Mouse (Mus musculus) intestine, embryonic 14.5 days (tissue): ENCODE results near the gene Atp8a2. TPM values are rescaled to one million over a fixed set of nuclear protein-coding genes. Genes with fewer than 3 reads are reported as not detected.
"Not testable (repeated sequence)": the region's sequence is repeated elsewhere in the genome, so short reads cannot be mapped to it uniquely, and the experiment has no call there.

Experiments used
- ATAC-seq: fragments of 200-750 bp; cut with Nextera tagmentation; replicated peaks from 2 replicates; pipeline ENCODE4 v1.8.0; 2017; ENCODE audit warnings: low read depth, moderate number of reproducible peaks, moderate TSS enrichment, moderate library complexity; ENCODE audit not compliant: low FRiP score, low TSS enrichment
- DNase-seq: peaks from one replicate; pipeline ENCODE4 v3.0.0-alpha.2; 2018; ENCODE audit warnings: low spot score
- H3K27ac ChIP-seq: fragments of 300-500 bp; sonication (generic); 2 replicates; pipeline ENCODE4 v1.5.1; 2014; ENCODE audit warnings: low read depth, mild to moderate bottlenecking, control low read depth
- H3K27me3 ChIP-seq: fragments of 300-500 bp; sonication (generic); replicated peaks from 2 replicates; pipeline ENCODE4 v1.6.1; 2014; ENCODE audit warnings: low read length, control low read depth; ENCODE audit not compliant: control insufficient read depth, insufficient read depth
- H3K36me3 ChIP-seq: fragments of 300-500 bp; sonication (generic); 2 replicates; pipeline ENCODE4 v1.6.1; 2014; ENCODE audit warnings: low read length, control low read depth; ENCODE audit not compliant: control insufficient read depth, insufficient read depth
- H3K4me1 ChIP-seq: fragments of 300-500 bp; sonication (generic); replicated peaks from 2 replicates; pipeline ENCODE4 v1.6.1; 2014; ENCODE audit warnings: low read length, control low read depth, mixed read lengths; ENCODE audit not compliant: control insufficient read depth, insufficient read depth
- H3K4me2 ChIP-seq: fragments of 300-500 bp; sonication (generic); 2 replicates; pipeline ENCODE4 v1.6.1; 2014; ENCODE audit warnings: low read length
- H3K4me3 ChIP-seq: fragments of 300-500 bp; sonication (generic); 2 replicates; pipeline ENCODE4 v1.5.1; 2014; ENCODE audit warnings: low read depth, low read length, control low read depth, mixed read lengths
- H3K9ac ChIP-seq: fragments of 300-500 bp; sonication (generic); 2 replicates; pipeline ENCODE4 v1.6.1; 2014; ENCODE audit warnings: mild to moderate bottlenecking, low read length
- H3K9me3 ChIP-seq: fragments of 300-500 bp; sonication (generic); 2 replicates; pipeline ENCODE4 v1.6.1; 2016; ENCODE audit warnings: low read length, control low read depth; ENCODE audit not compliant: control insufficient read depth
- WGBS: fragments of 180-500 bp; shearing (Covaris S2); extraction: QIAGEN DNeasy Blood & Tissue Kit; methylation state at CpG from one replicate; pipeline ENCODE4 v1.1.7; 2014; 5-methylcytosine and 5-hydroxymethylcytosine counted together
- polyA plus RNA-seq: library from polyadenylated mRNA; unstranded; fragments of >200 nt; fragmentation: Nextera tagmentation; extraction: Ambion mirVana; gene quantifications from 2 replicates; pipeline ENCODE4 v1.2.1, GENCODE M21; 2014

The Atp8a2 gene
- polyA plus RNA-seq, 1 experiment from 2014 or later = 9.0 TPM

DNA sequence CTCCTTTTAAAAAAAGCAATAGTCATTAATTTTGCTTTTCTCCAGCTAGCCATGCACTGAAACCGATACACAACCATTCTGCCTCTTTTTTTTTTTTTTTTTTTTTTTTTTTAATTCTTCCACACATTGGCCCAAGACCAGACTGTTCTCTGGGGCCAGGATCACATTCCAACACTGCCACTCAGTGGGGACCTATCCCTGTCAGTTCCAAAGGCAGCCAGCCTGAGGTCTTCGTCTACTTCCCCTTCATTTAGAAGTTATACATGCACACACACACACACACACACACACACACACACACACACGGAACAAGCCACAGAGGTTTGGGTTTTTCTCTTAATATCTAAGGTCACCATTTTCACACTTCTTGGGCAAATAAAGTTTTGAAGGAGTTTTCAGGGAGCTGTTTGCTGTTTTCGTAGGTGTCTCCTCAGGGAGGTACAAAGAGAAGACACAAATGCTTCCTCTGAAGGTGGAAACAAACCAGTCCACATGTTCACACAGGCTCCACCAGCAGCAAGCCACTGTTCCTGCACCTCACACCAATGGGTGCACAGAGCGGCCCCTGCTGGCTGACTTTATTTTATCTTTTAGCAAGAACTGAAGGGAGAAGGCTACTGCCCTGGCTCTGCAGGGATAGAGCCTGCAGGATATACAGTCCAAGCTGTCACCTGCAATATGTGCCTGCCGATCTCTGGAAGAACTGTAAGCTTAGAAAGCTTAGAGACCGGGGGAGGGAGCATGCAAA is 253.9 kb downstream of the Atp8a2 start:
- Histone ChIP-seq H3K27ac (no peak overlapping the region), H3K4me1 (no peaks in the 10 kb centered on the region; the same call in 1 of the 2 replicates), H3K36me3 (no peaks in the 10 kb centered on the region), H3K4me2 (peak overlapping the region; percentile 25; the same call in 1 of the 2 replicates), H3K9me3 (no peaks in the 10 kb centered on the region), H3K27me3 (no peaks in the 10 kb centered on the region), H3K9ac (no peak overlapping the region), H3K4me3 (no peak overlapping the region)
- WGBS = 21% methylated on average over 7 of the region's 7 CpGs
- peak; percentile 91 for DNase-seq
- peak; percentile 89 for ATAC-seq

DNA sequence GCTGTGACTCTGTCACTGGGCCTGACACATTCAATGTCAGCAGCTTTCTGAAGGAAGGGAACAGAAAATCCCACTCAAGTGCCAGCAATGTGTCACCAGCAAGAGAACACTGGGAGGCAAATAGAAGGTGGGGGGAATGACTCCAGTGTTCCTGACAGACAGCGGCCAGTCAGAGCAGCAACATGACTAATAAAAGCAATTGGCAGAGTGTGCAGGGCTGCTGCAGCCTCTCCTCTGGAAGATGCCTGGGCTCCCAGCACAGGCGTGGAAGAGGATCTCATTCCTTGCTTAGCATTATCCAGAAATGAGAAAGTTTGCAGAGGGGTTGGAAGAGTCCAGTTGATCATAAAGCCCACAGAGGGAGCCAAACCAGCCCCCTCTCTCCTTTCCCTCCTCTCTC is 254.8 kb downstream of the Atp8a2 start:
- Histone ChIP-seq H3K9me3 (no peaks in the 10 kb centered on the region), H3K4me3 (no peak overlapping the region), H3K36me3 (no peaks in the 10 kb centered on the region), H3K4me1 (no peaks in the 10 kb centered on the region; the same call in 1 of the 2 replicates), H3K9ac (no peak overlapping the region), H3K27ac (no peak overlapping the region), H3K4me2 (no peak overlapping the region), H3K27me3 (no peaks in the 10 kb centered on the region)
- 44% methylated on average over 2 of the region's 2 CpGs for WGBS
- ATAC-seq (no peak), DNase-seq (no peak)

DNA sequence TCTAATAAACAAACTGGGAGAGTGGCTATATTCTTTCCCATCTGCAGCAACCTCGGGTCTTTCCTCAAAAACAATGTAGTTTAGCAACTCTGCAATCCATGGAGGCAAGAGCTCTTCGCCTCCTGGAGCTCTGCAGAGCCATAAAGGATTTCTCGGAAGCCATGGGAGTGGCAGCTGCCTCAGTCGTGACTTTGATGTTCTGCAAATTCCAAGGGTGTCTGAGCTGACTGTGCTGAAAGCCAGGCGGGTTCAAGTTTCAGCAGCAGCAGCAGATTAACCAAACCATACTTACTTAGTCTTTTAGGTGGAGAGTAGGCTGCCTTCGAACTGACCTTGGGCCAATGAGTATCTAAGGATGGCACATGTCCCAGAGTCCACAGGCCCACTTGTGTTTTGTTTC is 264.6 kb downstream of the Atp8a2 start:
- H3K27ac ChIP-seq = no peak overlapping the region
- 31% methylated on average over 6 of the region's 6 CpGs for WGBS
- H3K27me3 ChIP-seq = no peaks in the 10 kb centered on the region
- DNase-seq (no peak), ATAC-seq (no peak)
- H3K9ac ChIP-seq = no peak overlapping the region
- no peak overlapping the region for H3K4me3 ChIP-seq
- H3K4me2 ChIP-seq = no peak overlapping the region
- no peaks in the 10 kb centered on the region for H3K4me1 ChIP-seq
- H3K36me3 ChIP-seq = no peaks in the 10 kb centered on the region
- H3K9me3 ChIP-seq = no peaks in the 10 kb centered on the region

DNA sequence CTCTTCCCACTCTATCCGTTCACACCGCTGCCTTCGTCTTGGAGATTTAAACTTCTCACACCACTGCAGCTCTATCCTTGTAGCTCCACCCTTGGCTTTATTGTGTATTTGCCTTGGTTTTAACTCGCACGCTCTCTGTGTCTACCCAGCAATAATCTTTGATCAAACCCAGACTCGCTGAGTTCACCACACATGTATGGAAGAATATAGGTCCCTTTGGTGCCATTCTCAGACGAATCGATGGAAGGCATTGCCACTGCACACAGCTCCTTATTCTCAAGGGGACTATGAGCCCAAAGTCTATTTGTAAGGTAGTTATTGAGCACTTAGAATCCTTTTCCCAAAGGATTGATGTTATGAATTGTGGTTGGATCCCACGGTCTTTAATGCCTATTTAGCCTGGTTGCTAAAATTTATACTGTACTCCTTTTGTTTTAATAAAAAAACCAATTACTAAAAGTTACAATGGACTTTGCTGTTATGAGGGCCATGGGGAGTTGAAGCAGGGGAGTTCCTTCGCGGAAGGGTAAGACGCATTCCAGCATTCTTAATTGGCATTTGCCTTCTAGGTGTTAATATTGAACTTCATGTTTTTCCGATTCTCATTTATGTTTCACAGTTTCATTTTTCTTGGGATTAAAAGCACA is 265.4 kb downstream of the Atp8a2 start:
- Histone ChIP-seq H3K9ac (no peak overlapping the region), H3K27ac (no peak overlapping the region), H3K4me2 (no peak overlapping the region), H3K9me3 (no peaks in the 10 kb centered on the region), H3K27me3 (no peaks in the 10 kb centered on the region), H3K36me3 (no peaks in the 10 kb centered on the region), H3K4me1 (no peaks in the 10 kb centered on the region), H3K4me3 (no peak overlapping the region)
- WGBS = 87% methylated on average over 13 of the region's 13 CpGs
- no peak for ATAC-seq
- DNase-seq = no peak

DNA sequence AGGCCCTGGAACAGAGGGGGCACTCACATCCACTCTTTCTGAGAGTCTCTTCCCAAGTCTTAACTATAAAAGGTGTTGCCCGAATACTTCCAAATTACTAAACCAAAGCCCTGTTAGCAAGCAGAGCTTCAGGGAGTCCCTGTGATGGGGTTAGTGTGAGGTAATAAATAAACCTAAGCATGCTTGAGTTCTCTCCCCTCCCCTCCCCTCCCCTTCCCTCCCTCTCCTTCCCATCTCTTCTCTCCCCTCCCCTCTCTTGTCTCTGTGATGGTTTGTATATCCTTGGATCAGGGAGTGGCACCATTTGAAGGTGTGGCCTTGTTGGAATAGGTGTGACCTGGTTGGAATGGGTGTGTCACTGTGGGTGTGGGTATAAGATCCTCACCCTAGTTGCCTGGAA is 267.8 kb downstream of the Atp8a2 start:
- 79% methylated on average over 1 of the region's 1 CpGs for WGBS
- H3K36me3 ChIP-seq, H3K4me3 ChIP-seq, ATAC-seq, H3K27me3 ChIP-seq, H3K4me1 ChIP-seq, H3K27ac ChIP-seq, H3K9me3 ChIP-seq, H3K9ac ChIP-seq, DNase-seq, H3K4me2 ChIP-seq: not testable (repeated sequence)

DNA sequence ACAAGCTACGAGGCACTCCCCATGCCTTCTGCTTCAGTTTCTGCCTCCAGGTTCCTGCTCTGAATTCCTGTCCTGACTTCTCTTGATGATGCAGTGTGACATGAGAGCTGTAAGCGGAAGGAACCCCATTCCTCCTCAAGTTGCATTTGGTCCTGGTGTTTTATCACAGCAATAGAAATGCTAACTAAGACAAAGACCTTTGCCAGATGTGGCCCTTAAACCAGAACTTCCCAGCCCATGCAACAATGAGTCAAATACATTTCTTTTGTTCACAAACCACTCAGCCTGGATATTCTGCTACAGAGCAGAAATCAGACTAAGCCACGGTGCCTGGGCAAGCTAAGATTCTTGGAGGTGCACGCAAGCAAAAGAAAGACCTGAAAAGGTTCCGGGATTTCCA is 268.2 kb downstream of the Atp8a2 start:
- no peaks in the 10 kb centered on the region for H3K36me3 ChIP-seq
- ATAC-seq = no peak
- DNase-seq = peak; percentile 31
- H3K9ac ChIP-seq = no peak overlapping the region
- no peaks in the 10 kb centered on the region for H3K4me1 ChIP-seq
- H3K4me2 ChIP-seq = no peak overlapping the region
- H3K4me3 ChIP-seq = no peak overlapping the region
- no peak overlapping the region for H3K27ac ChIP-seq
- WGBS = 84% methylated on average over 5 of the region's 5 CpGs
- no peaks in the 10 kb centered on the region for H3K27me3 ChIP-seq
- H3K9me3 ChIP-seq = no peaks in the 10 kb centered on the region

DNA sequence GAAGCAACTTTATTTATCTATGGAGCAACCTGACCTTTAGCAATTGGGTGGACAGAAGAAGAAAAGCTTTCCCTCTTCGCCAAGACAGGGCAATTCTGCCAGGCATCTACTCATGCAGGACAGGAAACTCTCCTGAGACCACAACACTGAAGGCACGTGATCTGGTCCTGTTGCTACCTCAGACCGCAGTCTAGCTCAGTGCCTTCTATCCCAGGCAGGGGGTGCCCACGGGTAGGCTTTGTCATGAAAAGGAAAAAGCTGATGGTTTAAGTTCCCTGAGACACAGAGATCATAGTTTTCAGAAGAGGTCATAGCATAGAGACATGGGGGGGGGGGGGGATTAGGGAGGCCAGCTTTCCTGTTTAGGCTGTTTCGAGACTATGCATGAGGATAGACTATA is 269.2 kb downstream of the Atp8a2 start:
- Histone ChIP-seq H3K27ac (no peak overlapping the region), H3K36me3 (no peaks in the 10 kb centered on the region), H3K4me1 (no peaks in the 10 kb centered on the region), H3K27me3 (no peaks in the 10 kb centered on the region), H3K4me2 (no peak overlapping the region), H3K9ac (no peak overlapping the region), H3K9me3 (no peaks in the 10 kb centered on the region), H3K4me3 (no peak overlapping the region)
- WGBS = 79% methylated on average over 5 of the region's 5 CpGs
- ATAC-seq (no peak), DNase-seq (peak; percentile 23)

DNA sequence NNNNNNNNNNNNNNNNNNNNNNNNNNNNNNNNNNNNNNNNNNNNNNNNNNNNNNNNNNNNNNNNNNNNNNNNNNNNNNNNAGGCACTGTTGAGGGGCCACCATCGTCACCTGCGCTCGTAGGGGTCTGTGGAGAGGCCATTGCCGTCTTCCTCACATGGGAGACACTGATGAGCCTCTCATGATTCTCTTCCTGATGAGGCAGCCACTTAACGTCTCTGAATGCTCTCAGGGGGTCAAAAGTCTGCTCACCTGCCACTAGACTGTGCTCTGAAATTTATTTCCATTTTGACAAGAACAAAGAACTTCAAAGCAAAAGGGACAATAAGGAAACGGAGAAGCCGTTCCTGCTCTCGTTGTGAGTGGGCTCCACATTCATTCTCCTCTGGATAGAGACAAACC is 277.1 kb downstream of the Atp8a2 start:
- Histone ChIP-seq H3K27me3 (no peaks in the 10 kb centered on the region), H3K4me2 (no peak overlapping the region), H3K4me3 (no peak overlapping the region), H3K36me3 (no peaks in the 10 kb centered on the region), H3K27ac (no peak overlapping the region), H3K4me1 (no peaks in the 10 kb centered on the region), H3K9me3 (no peaks in the 10 kb centered on the region), H3K9ac (no peak overlapping the region)
- WGBS = 31% methylated on average over 8 of the region's 8 CpGs
- no peak for DNase-seq
- no peak for ATAC-seq
